Mouse (Mus musculus) heart, embryonic 14.5 days (tissue): Measurements from ENCODE around the gene Gm2115. TPM values are rescaled to one million over a fixed set of nuclear protein-coding genes. Genes with fewer than 3 reads are reported as not detected.

Experiments
- ATAC-seq: fragments of 200-750 bp; cut with Nextera tagmentation; 2 replicates; pipeline ENCODE4 v1.8.0; 2017; ENCODE audit warnings: low read depth, moderate TSS enrichment; ENCODE audit not compliant: insufficient number of reproducible peaks, insufficient read depth, low FRiP score
- H3K27ac ChIP-seq, 2 experiments: fragments of 200-500 bp in 1 of 2; fragments of 300-500 bp in 1 of 2; sonication (generic) in 1 of 2; replicated peaks in 1 of 2; 2 replicates each; pipeline ENCODE4 v1.5.1; 2012 to 2014; ENCODE audit warnings: low read depth in 2 of 2, low read length in 2 of 2, control low read depth in 1 of 2, mild to moderate bottlenecking in 1 of 2, mixed read lengths in 1 of 2; ENCODE audit not compliant: control insufficient read depth in 1 of 2, insufficient read depth in 1 of 2
- H3K27me3 ChIP-seq: fragments of 300-500 bp; sonication (generic); 2 replicates; pipeline ENCODE4 v1.6.1; 2014; ENCODE audit warnings: mild to moderate bottlenecking, low read length, control low read depth; ENCODE audit not compliant: control insufficient read depth, insufficient read depth
- H3K36me3 ChIP-seq: fragments of 300-500 bp; sonication (generic); 2 replicates; pipeline ENCODE4 v1.6.1; 2014; ENCODE audit warnings: mild to moderate bottlenecking, control low read depth, low read length, mixed read lengths; ENCODE audit not compliant: control insufficient read depth, insufficient read depth
- H3K4me1 ChIP-seq, 2 experiments: fragments of 200-500 bp in 1 of 2; fragments of 300-500 bp in 1 of 2; sonication (generic) in 1 of 2; 2 replicates each; pipeline ENCODE4 v1.6.1; 2012 to 2014; ENCODE audit warnings: low read length in 2 of 2, control low read depth in 1 of 2, mixed read lengths in 1 of 2; ENCODE audit not compliant: control insufficient read depth in 2 of 2, insufficient read depth in 2 of 2
- H3K4me2 ChIP-seq: fragments of 300-500 bp; sonication (generic); 2 replicates; pipeline ENCODE4 v1.6.1; 2014; ENCODE audit warnings: mild to moderate bottlenecking, low read length
- H3K4me3 ChIP-seq, 2 experiments: fragments of 200-500 bp in 1 of 2; fragments of 300-500 bp in 1 of 2; sonication (generic) in 1 of 2; 2 replicates each; pipeline ENCODE4 v1.5.1; 2012 to 2014; ENCODE audit warnings: low read length in 2 of 2, mild to moderate bottlenecking in 2 of 2, control low read depth in 1 of 2, low read depth in 1 of 2, moderate library complexity in 1 of 2; ENCODE audit not compliant: control insufficient read depth in 1 of 2, insufficient read depth in 1 of 2
- H3K9ac ChIP-seq: fragments of 300-500 bp; sonication (generic); 2 replicates; pipeline ENCODE4 v1.6.1; 2014; ENCODE audit warnings: mild to moderate bottlenecking, low read length
- H3K9me3 ChIP-seq: fragments of 300-500 bp; sonication (generic); 2 replicates; pipeline ENCODE4 v1.6.1; 2016; ENCODE audit warnings: low read length, control low read depth; ENCODE audit not compliant: control insufficient read depth
- WGBS: fragments of 180-500 bp; shearing (Covaris S2); extraction: QIAGEN DNeasy Blood & Tissue Kit; methylation state at CpG from one replicate; pipeline ENCODE4 v1.1.7; 2014; 5-methylcytosine and 5-hydroxymethylcytosine counted together
- polyA plus RNA-seq: library from polyadenylated mRNA; unstranded; fragments of >200 nt; fragmentation: Nextera tagmentation; extraction: Ambion mirVana; gene quantifications from 2 replicates; pipeline ENCODE4 v1.2.1, GENCODE M21; 2014

The Gm2115 gene
- polyA plus RNA-seq = 0.20 and 0.27 TPM in 2 replicates

- WGBS = 2% methylated on average over 52 of the region's 52 CpGs
- peak within 1 kb of the TSS; percentile 68 for H3K9ac ChIP-seq
Observed at GRCm38 (mm10) chr7:84528796-84529533, at the start of gene Gm2115. TSS of gene Gm2115 (plus strand) at chr7:84528954.

GRCm38 (mm10) chr7:84483447-84484407 lies 45.0 kb upstream of the Gm2115 start:
- WGBS = 71% methylated on average over 3 of the region's 3 CpGs
- Histone ChIP-seq H3K27ac (no peak overlapping the region), H3K9ac (no peak overlapping the region), H3K9me3 (no peaks in the 10 kb centered on the region), H3K4me3 (no peak overlapping the region), H3K36me3 (no peaks in the 10 kb centered on the region), H3K4me1 (no peaks in the 10 kb centered on the region), H3K4me2 (no peak overlapping the region), H3K27me3 (no peaks in the 10 kb centered on the region)
- no peak for ATAC-seq

More at GRCm38 (mm10) chr7:84528796-84529533, at the start of gene Gm2115:
- peak; percentile 71 for ATAC-seq
- peak within 1 kb of the TSS; percentile 70 for H3K4me2 ChIP-seq
- no peaks in the 10 kb centered on the region for H3K36me3 ChIP-seq
- H3K4me3 ChIP-seq = peak within 1 kb of the TSS; percentile 50 to 54
- no peak within 1 kb of the TSS for H3K27ac ChIP-seq
- H3K27me3 ChIP-seq = peaks cover 24% of the 10 kb centered on the region
- peaks cover 0 to 2% of the 10 kb centered on the region in 2 experiments; a peak in 1 of 4 replicates for H3K4me1 ChIP-seq
- H3K9me3 ChIP-seq = no peaks in the 10 kb centered on the region

- Histone ChIP-seq H3K36me3 (no peaks in the 10 kb centered on the region), H3K4me1 (no peaks in the 10 kb centered on the region), H3K27me3 (no peaks in the 10 kb centered on the region), H3K9me3 (no peaks in the 10 kb centered on the region), H3K9ac (no peak overlapping the region), H3K27ac (no peak overlapping the region), H3K4me3 (no peak overlapping the region), H3K4me2 (no peak overlapping the region)
- ATAC-seq = no peak
- WGBS = 77% methylated on average over 2 of the region's 2 CpGs
Observed at GRCm38 (mm10) chr7:84486485-84486884, 42.3 kb upstream of the Gm2115 start.

GRCm38 (mm10) chr7:84503163-84503562 lies 25.6 kb upstream of the Gm2115 start:
- no peak for ATAC-seq
- no peak overlapping the region for H3K4me3 ChIP-seq
- H3K27me3 ChIP-seq = no peaks in the 10 kb centered on the region
- WGBS = 91% methylated on average over 1 of the region's 1 CpGs
- H3K4me2 ChIP-seq = no peak overlapping the region
- H3K36me3 ChIP-seq = no peaks in the 10 kb centered on the region
- H3K9me3 ChIP-seq = no peaks in the 10 kb centered on the region
- no peak overlapping the region for H3K27ac ChIP-seq
- no peak overlapping the region for H3K9ac ChIP-seq
- no peaks in the 10 kb centered on the region for H3K4me1 ChIP-seq

- ATAC-seq = no peak
- Histone ChIP-seq H3K4me1 (no peaks in the 10 kb centered on the region), H3K4me2 (no peak overlapping the region), H3K9me3 (no peaks in the 10 kb centered on the region), H3K9ac (no peak overlapping the region), H3K27ac (no peak overlapping the region), H3K4me3 (no peak overlapping the region), H3K36me3 (no peaks in the 10 kb centered on the region), H3K27me3 (no peaks in the 10 kb centered on the region)
Observed at GRCm38 (mm10) chr7:84518533-84519198, 10.1 kb upstream of the Gm2115 start.

GRCm38 (mm10) chr7:84521329-84521728 lies 7.4 kb upstream of the Gm2115 start:
- H3K27ac ChIP-seq = no peak overlapping the region
- no peak for ATAC-seq
- no peak overlapping the region for H3K4me3 ChIP-seq
- no peaks in the 10 kb centered on the region for H3K36me3 ChIP-seq
- H3K9me3 ChIP-seq = no peaks in the 10 kb centered on the region
- H3K4me1 ChIP-seq = no peaks in the 10 kb centered on the region
- H3K27me3 ChIP-seq = no peaks in the 10 kb centered on the region
- WGBS = 46% methylated on average over 1 of the region's 1 CpGs
- H3K4me2 ChIP-seq = no peak overlapping the region
- no peak overlapping the region for H3K9ac ChIP-seq

GRCm38 (mm10) chr7:84522426-84522825 lies 6.3 kb upstream of the Gm2115 start:
- Histone ChIP-seq H3K36me3 (no peaks in the 10 kb centered on the region), H3K27me3 (no peaks in the 10 kb centered on the region), H3K9ac (no peak overlapping the region), H3K4me1 (no peaks in the 10 kb centered on the region), H3K4me3 (no peak overlapping the region), H3K9me3 (no peaks in the 10 kb centered on the region), H3K27ac (no peak overlapping the region), H3K4me2 (no peak overlapping the region)
- no peak for ATAC-seq
- 44% methylated on average over 1 of the region's 1 CpGs for WGBS
